In genomic region chr5:43542246-43542845, GRCm38 (mm10) we compare ENCODE assay signal across 15 mouse cellular contexts. TPM values are rescaled to one million over a fixed set of nuclear protein-coding genes. Genes with fewer than 3 reads are reported as not detected.
DNase-seq lines count a peak whose midpoint lies in the region; ATAC-seq and TF ChIP-seq lines count a peak whose summit lies in the region.
"Had no signal": no experiment of that assay in that cellular context is flagged by ENCODE, and none has a peak within 500 bp of the region (broad histone marks: within the 10 kb centered on the region; RNA-seq: fewer than 3 reads in every experiment).

No protein-coding gene starts in this region.

- no peaks in the 10 kb centered on the region for H3K36me3 ChIP-seq in midbrain, embryonic 14.5 days (ENCODE audit: control insufficient read depth, insufficient read depth, low read length)
- no peaks in the 10 kb centered on the region for H3K36me3 ChIP-seq in midbrain, embryonic 13.5 days
- H3K36me3 ChIP-seq in liver, embryonic 14.5 days (replicated peaks; ENCODE audit: control insufficient read depth, insufficient read depth, low read depth): no peaks in the 10 kb centered on the region
- H3K36me3 ChIP-seq: G1E; heart, embryonic 13.5 days; hindbrain, embryonic 15.5 days; limb, embryonic 15.5 days had no signal

- DNase-seq in midbrain, embryonic 14.5 days: peak; percentile 16
- DNase-seq in layer of hippocampus, postnatal 36 days: peak; percentile 18 to 33
- peak; percentile 19 to 29 (median 20) for DNase-seq in liver, embryonic 14.5 days (ENCODE audit: low read depth in 3 of 3, low spot score in 3 of 3)
- peak; percentile 41 for DNase-seq in telencephalon, adult 2 months (ENCODE audit: low read depth, low spot score)
- DNase-seq in gastrocnemius, postnatal 4 days (ENCODE audit: low spot score in 2 of 2): no peak
- no peak for DNase-seq in retina, postnatal 1 day
- no peak for DNase-seq in adrenal gland, postnatal 25 days
- DNase-seq: B cell, adult 2 months; cerebellum, postnatal 36 days; thymus, postnatal 4 days had no signal

- H3K9ac ChIP-seq in midbrain, embryonic 14.5 days (replicated peaks; ENCODE audit: low read length): no peak overlapping the region
- H3K9ac ChIP-seq in midbrain, embryonic 13.5 days (replicated peaks): no peak overlapping the region
- H3K9ac ChIP-seq in liver, embryonic 14.5 days (replicated peaks): no peak overlapping the region
- H3K9ac ChIP-seq: heart, embryonic 13.5 days; hindbrain, embryonic 15.5 days; limb, embryonic 15.5 days had no signal

- 71% methylated on average over 7 of the region's 7 CpGs for WGBS in midbrain, embryonic 14.5 days
- WGBS in midbrain, embryonic 13.5 days: 74% methylated on average over 7 of the region's 7 CpGs
- WGBS in liver, embryonic 14.5 days (ENCODE audit: insufficient replicate concordance): 37% methylated on average over 7 of the region's 7 CpGs

- H3K27ac ChIP-seq in midbrain, embryonic 14.5 days (replicated peaks; ENCODE audit: low read depth, low read length): no peak overlapping the region
- H3K27ac ChIP-seq in midbrain, embryonic 13.5 days: no peak overlapping the region
- no peak overlapping the region for H3K27ac ChIP-seq in liver, embryonic 14.5 days
- H3K27ac ChIP-seq: heart, embryonic 13.5 days; hindbrain, embryonic 15.5 days; limb, embryonic 15.5 days had no signal

- no peaks in the 10 kb centered on the region for H3K27me3 ChIP-seq in midbrain, embryonic 14.5 days (ENCODE audit: control insufficient read depth, insufficient read depth, low read length)
- no peaks in the 10 kb centered on the region for H3K27me3 ChIP-seq in midbrain, embryonic 13.5 days
- no peaks in the 10 kb centered on the region for H3K27me3 ChIP-seq in liver, embryonic 14.5 days (ENCODE audit: control insufficient read depth, insufficient read depth, low read length)
- H3K27me3 ChIP-seq: heart, embryonic 13.5 days; hindbrain, embryonic 15.5 days; limb, embryonic 15.5 days had no signal

- H3K9me3 ChIP-seq in midbrain, embryonic 14.5 days (ENCODE audit: control insufficient read depth, low read length): 0 out of 2 replicates have a peak, but pooled peaks cover 5% of the 10 kb centered on the region
- H3K9me3 ChIP-seq in midbrain, embryonic 13.5 days: peaks cover 7% of the 10 kb centered on the region
- H3K9me3 ChIP-seq in liver, embryonic 14.5 days (ENCODE audit: control insufficient read depth, low read length): no peaks in the 10 kb centered on the region
- H3K9me3 ChIP-seq: G1E; limb, embryonic 15.5 days had no signal

- TF ChIP-seq EP300 in liver, embryonic 14.5 days (IDR thresholded peaks at IDR 0.05; ENCODE audit: low read depth): peak; percentile 73

- no peak overlapping the region for H3K4me3 ChIP-seq in midbrain, embryonic 14.5 days (replicated peaks; ENCODE audit: low read depth, low read length)
- H3K4me3 ChIP-seq in midbrain, embryonic 13.5 days (replicated peaks): no peak overlapping the region
- no peak overlapping the region for H3K4me3 ChIP-seq in liver, embryonic 14.5 days (ENCODE audit: insufficient read depth in 1 of 2, low read depth in 2 of 2, low read length in 2 of 2)
- H3K4me3 ChIP-seq: heart, embryonic 13.5 days; hindbrain, embryonic 15.5 days; limb, embryonic 15.5 days had no signal

- H3K4me1 ChIP-seq in midbrain, embryonic 14.5 days (ENCODE audit: control insufficient read depth, insufficient read depth, low read length): no peaks in the 10 kb centered on the region
- H3K4me1 ChIP-seq in midbrain, embryonic 13.5 days (replicated peaks): no peaks in the 10 kb centered on the region
- peaks cover 0 to 15% of the 10 kb centered on the region in 2 experiments; a peak in 3 of 4 replicates for H3K4me1 ChIP-seq in liver, embryonic 14.5 days (replicated peaks; ENCODE audit: control insufficient read depth in 2 of 2, insufficient read depth in 2 of 2, low read length in 1 of 2)
- H3K4me1 ChIP-seq: hindbrain, embryonic 15.5 days had no signal

- no peak overlapping the region for H3K4me2 ChIP-seq in midbrain, embryonic 14.5 days (ENCODE audit: low read length)
- no peak overlapping the region for H3K4me2 ChIP-seq in midbrain, embryonic 13.5 days (replicated peaks)
- H3K4me2 ChIP-seq in liver, embryonic 14.5 days (ENCODE audit: low read depth): no peak overlapping the region
- H3K4me2 ChIP-seq: heart, embryonic 13.5 days; hindbrain, embryonic 15.5 days; limb, embryonic 15.5 days had no signal

- no peak for ATAC-seq in midbrain, embryonic 14.5 days (ENCODE audit: low FRiP score, low TSS enrichment)
- ATAC-seq in midbrain, embryonic 13.5 days: no peak
- ATAC-seq in liver, embryonic 14.5 days (ENCODE audit: insufficient read depth): peak; percentile 77

- TF ChIP-seq CTCF in liver, embryonic 14.5 days (IDR thresholded peaks at IDR 0.05; ENCODE audit: low read depth): no peak

RNA-seq across cellular contexts. Expression of gene C1qtnf7, which starts 27.0 kb away (rescaled TPM):
- 2.1 TPM in 1 of 2 replicates, not detected in the other for polyA plus RNA-seq in midbrain, embryonic 14.5 days (2014; fragmentation: Nextera tagmentation; extraction: Ambion mirVana)
- 1.2 and 1.6 TPM in 2 replicates for polyA plus RNA-seq in midbrain, embryonic 13.5 days (2015; fragmentation: Nextera tagmentation; extraction: Ambion mirVana)
- 1 to 10 TPM in 1 of 2 experiments, under 1 TPM in 1; 0.87 to 1.3 TPM for total RNA-seq in layer of hippocampus, postnatal 36 days (2021)
- 0.12 and 0.37 TPM in 2 replicates for polyA plus RNA-seq in liver, embryonic 14.5 days (2012; rRNA removed)
- 0.53 and 0.69 TPM in 2 replicates for polyA plus RNA-seq in liver, embryonic 14.5 days (2014; fragmentation: Nextera tagmentation; extraction: Ambion mirVana)
- total RNA-seq in gastrocnemius, postnatal 4 days (2021): 1 to 10 TPM; 3.5 to 4.2 TPM
- total RNA-seq in adrenal gland, postnatal 25 days (2021): 2.3 and 7.5 TPM in 2 replicates
- polyA plus RNA-seq: G1E had no signal

Comparison
In these comparisons a context has a peak if more than half of its experiments do, and no peak if none do; other contexts are left out.
1. DNase-seq: peak in midbrain, embryonic 14.5 days (single experiment), layer of hippocampus, postnatal 36 days (2 of 2), liver, embryonic 14.5 days (3 of 3) and telencephalon, adult 2 months (single experiment); none in gastrocnemius, postnatal 4 days (0 of 2), retina, postnatal 1 day (single experiment) and adrenal gland, postnatal 25 days (single experiment).